Mouse (Mus musculus): ENCODE results near the gene Gm11084. TPM values are rescaled to one million over a fixed set of nuclear protein-coding genes. Genes with fewer than 3 reads are reported as not detected.
A peak's percentile ranks its signal among the peaks of the same experiment; 100 is the strongest.
"Not testable (repeated sequence)": the region's sequence is repeated elsewhere in the genome, so short reads cannot be mapped to it uniquely, and the experiment has no call there.

Gm11084 gene
- polyA plus RNA-seq (2011; ENCODE audit: insufficient read length, low read depth, missing spikeins), result not detected in 2 replicates

DNA sequence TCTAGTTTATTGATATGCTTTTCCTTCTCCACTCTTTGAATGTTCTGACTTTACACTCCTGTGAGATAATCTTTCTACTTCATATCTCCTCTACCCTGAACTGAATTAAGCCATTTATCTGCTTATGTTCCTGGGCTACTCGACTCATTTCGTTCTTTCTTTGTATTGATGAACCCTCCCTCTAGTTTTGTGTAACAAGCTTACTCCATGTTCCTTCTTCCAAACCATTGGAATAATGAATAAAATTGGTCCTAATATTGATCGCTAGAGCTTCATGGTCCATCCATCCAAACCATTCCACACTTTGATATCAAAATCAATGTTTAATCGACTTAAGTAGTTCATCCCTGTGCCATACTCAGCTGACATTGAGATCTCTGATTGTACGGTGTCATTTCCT is at the start of gene Gm11084:
Gm11084 (minus strand) TSS at position 101 of the 400 bp plus-strand sequence.
- no peak within 1 kb of the TSS for H3K27ac ChIP-seq (ENCODE audit: insufficient read depth, low read length)
- H3K4me3 ChIP-seq (ENCODE audit: insufficient read depth, low read length), result no peak within 1 kb of the TSS
- peaks cover 3% of the 10 kb centered on the region for H3K4me1 ChIP-seq (ENCODE audit: control insufficient read depth, insufficient read depth, low read length)
- TF ChIP-seq POLR2A (IDR thresholded peaks at IDR 0.05; ENCODE audit: low read depth, low read length) (no peak), CTCF (IDR thresholded peaks at IDR 0.05; ENCODE audit: borderline replicate concordance, insufficient read depth, low read length) (no peak)

DNA sequence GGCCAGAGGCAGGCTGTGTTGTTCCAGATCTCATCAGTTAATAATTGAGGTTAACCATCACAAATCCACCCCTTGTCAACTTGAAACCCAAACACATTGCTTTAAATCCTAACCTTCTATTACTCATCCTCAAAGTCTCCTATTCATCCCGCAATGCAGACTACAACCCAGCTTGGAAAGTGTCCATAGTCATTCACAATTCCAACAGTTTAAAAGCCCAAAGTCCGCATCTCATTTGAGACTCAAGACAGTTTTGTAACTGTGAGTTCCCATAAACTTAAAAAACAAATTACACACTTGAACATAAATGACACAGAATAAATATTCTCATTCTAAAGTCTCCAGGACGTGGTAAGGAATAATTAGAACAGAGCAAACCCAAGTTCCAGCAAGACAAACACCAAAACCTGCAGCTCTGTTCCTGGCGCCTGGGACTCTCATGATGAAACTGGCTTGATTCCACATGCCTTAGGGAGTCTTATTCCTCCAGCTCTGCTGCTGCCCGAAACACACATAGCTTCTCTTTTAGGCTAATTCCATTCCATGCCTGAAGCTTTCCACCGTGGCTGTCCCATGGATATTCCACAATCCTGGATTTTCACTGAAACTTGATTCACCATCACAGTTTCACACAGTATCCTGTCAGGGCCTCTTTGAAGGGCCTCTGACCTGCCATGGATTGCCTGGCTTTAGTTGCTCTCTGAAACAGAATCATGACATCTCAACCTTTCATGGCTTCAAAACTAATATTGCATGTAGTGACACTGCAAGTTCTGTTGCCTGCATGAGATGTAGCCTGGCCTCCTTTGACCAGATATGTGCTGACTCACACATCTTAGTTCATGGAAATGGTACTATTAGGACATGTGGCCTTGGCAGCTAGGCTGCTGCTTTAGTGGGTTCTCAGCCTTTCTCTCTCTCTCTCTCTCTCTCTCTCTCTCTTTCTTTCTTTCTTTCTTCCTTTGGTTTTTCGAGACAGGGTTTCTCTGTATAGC is 44.8 kb upstream of the Gm11084 start:
- Histone ChIP-seq H3K4me1 (ENCODE audit: control insufficient read depth, insufficient read depth, low read length) (no peaks in the 10 kb centered on the region), H3K4me3 (ENCODE audit: insufficient read depth, low read length) (no peak overlapping the region), H3K27ac (ENCODE audit: insufficient read depth, low read length) (peak overlapping the region; percentile 63)
- no peak for TF ChIP-seq POLR2A (IDR thresholded peaks at IDR 0.05; ENCODE audit: low read depth, low read length)
- no peak for TF ChIP-seq CTCF (IDR thresholded peaks at IDR 0.05; ENCODE audit: borderline replicate concordance, insufficient read depth, low read length)

DNA sequence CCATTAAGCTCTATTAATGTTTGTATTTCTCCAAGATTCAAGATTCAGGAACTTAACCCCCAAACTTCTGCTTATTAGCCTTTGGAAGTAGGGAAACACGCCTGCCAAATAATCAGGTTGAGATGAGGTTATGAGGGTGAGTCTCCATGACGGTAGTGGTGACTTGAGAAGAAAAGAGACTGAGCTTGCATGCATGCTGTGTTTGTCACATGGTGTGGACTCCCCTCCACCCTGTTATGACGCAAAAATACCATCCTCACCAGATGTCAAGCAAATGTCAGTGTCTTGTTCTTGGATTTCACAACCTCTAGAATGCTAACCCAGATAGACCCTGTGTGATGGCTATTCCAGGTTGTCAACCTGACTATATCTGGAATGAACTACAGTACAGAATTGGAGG is 43.3 kb upstream of the Gm11084 start:
- H3K27ac ChIP-seq (ENCODE audit: insufficient read depth, low read length), result no peak overlapping the region
- H3K4me3 ChIP-seq (ENCODE audit: insufficient read depth, low read length), result no peak overlapping the region
- no peaks in the 10 kb centered on the region for H3K4me1 ChIP-seq (ENCODE audit: control insufficient read depth, insufficient read depth, low read length)
- no peak for TF ChIP-seq POLR2A (IDR thresholded peaks at IDR 0.05; ENCODE audit: low read depth, low read length)
- no peak for TF ChIP-seq CTCF (IDR thresholded peaks at IDR 0.05; ENCODE audit: borderline replicate concordance, insufficient read depth, low read length)

DNA sequence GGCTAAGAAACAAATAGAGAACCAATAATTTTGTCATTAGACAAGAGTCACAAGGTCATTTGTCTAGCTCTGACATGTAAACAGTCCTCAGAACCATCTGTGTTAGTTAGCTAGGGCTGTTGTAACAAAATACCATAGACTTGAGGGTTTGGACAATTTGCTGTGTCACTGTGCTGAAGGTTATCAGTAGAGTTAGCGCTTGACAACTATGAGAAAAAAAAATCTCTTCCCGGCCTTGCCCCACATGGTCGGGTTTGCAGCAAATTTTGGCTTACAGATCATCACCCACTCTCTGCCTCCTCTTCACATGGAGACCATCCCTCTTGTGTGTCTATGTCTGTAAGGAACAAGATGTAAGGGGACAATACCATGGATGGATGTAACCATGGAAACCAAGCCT is 41.5 kb upstream of the Gm11084 start:
- H3K4me3 ChIP-seq (ENCODE audit: insufficient read depth, low read length), result no peak overlapping the region
- H3K27ac ChIP-seq (ENCODE audit: insufficient read depth, low read length), result no peak overlapping the region
- H3K4me1 ChIP-seq (ENCODE audit: control insufficient read depth, insufficient read depth, low read length), result no peaks in the 10 kb centered on the region
- no peak for TF ChIP-seq CTCF (IDR thresholded peaks at IDR 0.05; ENCODE audit: borderline replicate concordance, insufficient read depth, low read length)
- TF ChIP-seq POLR2A (IDR thresholded peaks at IDR 0.05; ENCODE audit: low read depth, low read length), result no peak

DNA sequence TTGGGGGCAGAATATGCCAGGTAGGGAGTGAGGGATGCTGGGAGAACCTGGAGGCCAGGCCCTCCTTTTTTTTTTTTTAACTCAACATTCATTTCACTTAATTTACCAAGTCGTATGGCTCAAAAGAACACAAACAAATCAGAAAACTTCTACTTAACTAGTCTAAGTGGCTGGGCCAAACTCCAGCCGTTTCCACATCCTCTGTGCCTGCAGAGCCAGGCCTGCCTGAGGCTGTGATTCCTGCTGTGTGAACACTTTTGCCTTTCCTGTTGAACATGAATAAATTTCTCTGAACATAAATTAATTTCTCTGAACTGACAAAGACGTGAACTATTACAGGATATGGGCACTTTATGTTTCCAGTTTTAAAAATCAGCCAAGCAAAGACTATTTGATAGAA is 40.6 kb upstream of the Gm11084 start:
- Histone ChIP-seq H3K4me1 (ENCODE audit: control insufficient read depth, insufficient read depth, low read length) (no peaks in the 10 kb centered on the region), H3K27ac (ENCODE audit: insufficient read depth, low read length) (no peak overlapping the region), H3K4me3 (ENCODE audit: insufficient read depth, low read length) (no peak overlapping the region)
- TF ChIP-seq CTCF (IDR thresholded peaks at IDR 0.05; ENCODE audit: borderline replicate concordance, insufficient read depth, low read length) (no peak), POLR2A (IDR thresholded peaks at IDR 0.05; ENCODE audit: low read depth, low read length) (no peak)

DNA sequence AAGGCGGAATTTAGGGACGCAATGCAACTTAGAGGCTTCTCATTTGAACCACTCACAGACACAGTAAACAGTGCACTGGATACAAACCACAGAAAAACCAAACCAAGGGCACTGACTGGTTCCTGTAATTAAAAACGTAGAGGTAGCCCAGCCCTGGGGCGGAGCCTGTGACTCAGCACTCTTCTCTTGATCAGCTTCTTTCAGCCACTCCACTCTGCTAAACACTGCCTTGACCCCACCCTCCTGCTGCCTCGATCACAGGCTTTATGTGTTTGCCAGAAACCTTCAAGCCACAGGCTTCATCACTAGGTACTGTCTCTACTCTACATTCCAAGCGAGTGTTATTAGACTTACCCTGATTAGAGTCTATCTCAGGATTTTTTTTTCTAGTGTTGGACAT is 37.3 kb upstream of the Gm11084 start:
- TF ChIP-seq CTCF (IDR thresholded peaks at IDR 0.05; ENCODE audit: borderline replicate concordance, insufficient read depth, low read length) (no peak), POLR2A (IDR thresholded peaks at IDR 0.05; ENCODE audit: low read depth, low read length) (no peak)
- no peak overlapping the region for H3K27ac ChIP-seq (ENCODE audit: insufficient read depth, low read length)
- no peak overlapping the region for H3K4me3 ChIP-seq (ENCODE audit: insufficient read depth, low read length)
- H3K4me1 ChIP-seq (ENCODE audit: control insufficient read depth, insufficient read depth, low read length), result no peaks in the 10 kb centered on the region

DNA sequence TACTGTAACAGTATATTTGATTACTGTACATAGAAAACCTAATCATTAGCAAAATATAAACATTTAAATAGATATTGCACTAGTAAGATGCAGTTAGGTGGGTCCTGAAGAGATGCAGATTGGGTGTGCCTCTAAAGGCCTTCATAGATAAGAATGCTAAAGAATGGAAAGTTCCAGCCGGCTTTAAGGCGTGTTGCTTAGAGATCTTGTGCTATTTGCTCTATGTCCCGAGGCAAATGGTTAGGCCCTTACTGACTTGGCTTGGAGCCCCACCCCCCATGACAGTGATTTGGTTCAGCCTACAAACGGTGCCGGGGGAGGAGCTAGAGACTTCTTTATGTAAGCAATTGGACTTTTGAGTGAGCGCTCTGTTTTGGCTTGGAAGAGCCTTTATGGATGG is 34.5 kb upstream of the Gm11084 start:
- Histone ChIP-seq H3K27ac (ENCODE audit: insufficient read depth, low read length) (no peak overlapping the region), H3K4me1 (ENCODE audit: control insufficient read depth, insufficient read depth, low read length) (no peaks in the 10 kb centered on the region), H3K4me3 (ENCODE audit: insufficient read depth, low read length) (no peak overlapping the region)

DNA sequence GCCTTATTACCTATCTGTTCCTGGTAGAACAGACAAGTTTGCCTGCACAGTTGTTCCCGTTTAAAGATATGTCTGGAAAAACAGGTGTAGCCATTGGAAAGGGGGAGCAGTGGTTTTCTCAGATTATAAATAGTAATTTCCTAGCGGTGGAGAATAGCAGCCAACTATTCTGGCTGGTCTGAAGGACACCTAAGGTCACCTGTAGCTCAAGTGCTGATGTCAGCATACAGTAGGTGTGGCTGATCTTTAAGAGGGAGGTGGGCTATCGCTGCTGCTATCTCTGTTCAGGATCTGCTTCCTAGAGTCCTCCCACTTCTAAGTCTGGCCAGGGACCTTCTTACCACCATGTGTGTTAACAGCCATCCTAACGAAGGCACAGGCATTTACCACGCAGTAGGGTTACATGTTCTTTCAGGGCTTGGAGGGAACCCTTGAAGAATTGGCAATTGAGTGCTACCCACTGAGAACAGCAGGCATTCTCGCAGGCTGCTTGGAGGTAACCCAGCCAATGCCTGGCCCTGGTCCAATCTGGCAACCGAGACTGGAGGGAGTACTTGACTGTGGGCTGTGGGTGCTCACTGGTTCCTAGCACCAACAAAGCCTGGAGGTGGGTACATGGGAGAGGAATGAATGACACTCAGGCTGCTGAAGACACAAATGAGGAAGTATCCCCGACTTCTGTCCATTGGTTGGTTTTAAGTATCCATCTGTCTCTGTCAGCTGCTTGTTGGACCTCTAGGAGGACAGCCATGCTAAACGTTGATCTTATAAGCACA is 33.0 kb upstream of the Gm11084 start:
- H3K27ac ChIP-seq (ENCODE audit: insufficient read depth, low read length), result no peak overlapping the region
- no peaks in the 10 kb centered on the region for H3K4me1 ChIP-seq (ENCODE audit: control insufficient read depth, insufficient read depth, low read length)
- TF ChIP-seq POLR2A (IDR thresholded peaks at IDR 0.05; ENCODE audit: low read depth, low read length), result no peak
- TF ChIP-seq CTCF (IDR thresholded peaks at IDR 0.05; ENCODE audit: borderline replicate concordance, insufficient read depth, low read length), result no peak
- no peak overlapping the region for H3K4me3 ChIP-seq (ENCODE audit: insufficient read depth, low read length)

More for the DNA sequence above, 34.5 kb upstream of the Gm11084 start:
- TF ChIP-seq POLR2A (IDR thresholded peaks at IDR 0.05; ENCODE audit: low read depth, low read length), result no peak
- no peak for TF ChIP-seq CTCF (IDR thresholded peaks at IDR 0.05; ENCODE audit: borderline replicate concordance, insufficient read depth, low read length)

DNA sequence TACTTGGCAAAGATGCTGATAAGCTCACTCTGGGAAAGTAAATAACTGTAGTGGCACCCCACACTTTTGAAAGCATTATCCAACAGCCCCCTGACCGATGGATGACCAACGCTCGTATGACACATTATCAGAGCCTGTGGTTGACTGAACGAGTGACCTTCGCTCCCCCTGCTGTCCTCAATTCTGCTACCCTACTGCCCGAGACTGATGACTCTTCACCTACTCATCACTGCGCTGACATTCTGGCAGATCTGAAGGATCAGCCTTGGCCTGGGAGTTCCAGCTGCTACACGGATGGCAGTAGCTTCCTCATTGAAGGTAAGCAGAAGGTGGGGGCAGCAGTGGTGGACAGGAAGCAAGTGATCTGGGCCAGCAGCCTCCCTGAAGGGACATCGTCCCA is 27.5 kb upstream of the Gm11084 start:
- H3K4me1 ChIP-seq (ENCODE audit: control insufficient read depth, insufficient read depth, low read length); H3K27ac ChIP-seq (ENCODE audit: insufficient read depth, low read length); H3K4me3 ChIP-seq (ENCODE audit: insufficient read depth, low read length): not testable (repeated sequence)

DNA sequence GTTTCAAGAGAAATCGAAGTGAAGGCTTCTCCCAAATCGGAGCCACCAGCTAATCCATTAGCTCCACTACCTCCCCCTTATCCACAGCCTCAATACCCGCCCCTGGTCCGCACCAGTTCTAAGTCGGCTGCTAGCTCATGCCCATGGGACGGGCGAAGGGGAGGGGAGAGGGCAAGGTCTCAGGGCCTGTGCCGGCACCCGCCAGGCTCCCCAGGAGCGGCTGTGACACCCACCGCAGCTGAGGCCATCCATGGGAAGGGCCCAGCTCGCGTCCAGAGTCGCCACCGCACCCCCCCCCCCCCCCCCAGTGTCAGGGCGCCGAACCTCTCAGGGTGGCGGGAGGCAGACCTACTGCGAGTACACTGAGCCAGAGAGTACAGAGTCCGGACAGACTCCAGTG is 26.1 kb upstream of the Gm11084 start:
- Histone ChIP-seq H3K4me1 (ENCODE audit: control insufficient read depth, insufficient read depth, low read length) (no peaks in the 10 kb centered on the region), H3K4me3 (ENCODE audit: insufficient read depth, low read length) (no peak overlapping the region), H3K27ac (ENCODE audit: insufficient read depth, low read length) (no peak overlapping the region)
- TF ChIP-seq POLR2A (IDR thresholded peaks at IDR 0.05; ENCODE audit: low read depth, low read length), result no peak
- no peak for TF ChIP-seq CTCF (IDR thresholded peaks at IDR 0.05; ENCODE audit: borderline replicate concordance, insufficient read depth, low read length)

All from embryonic fibroblast, embryonic 13.5 days (primary cell).